Mouse (Mus musculus) embryonic fibroblast, embryonic 13.5 days (primary cell): ENCODE measurements around the gene Mob3b. TPM values are rescaled to one million over a fixed set of nuclear protein-coding genes. Genes with fewer than 3 reads are reported as not detected.

Source experiments
- H3K27ac ChIP-seq: 2 replicates; pipeline ENCODE4 v1.5.1; 2012; ENCODE audit warnings: low read length, control low read depth, inconsistent platforms; ENCODE audit not compliant: insufficient read depth
- H3K4me1 ChIP-seq: 2 replicates; pipeline ENCODE4 v1.6.1; 2011; ENCODE audit warnings: low read length; ENCODE audit not compliant: control insufficient read depth, insufficient read depth
- H3K4me3 ChIP-seq: 2 replicates; pipeline ENCODE4 v1.5.1; 2011; ENCODE audit warnings: mild to moderate bottlenecking, control low read depth, low read length; ENCODE audit not compliant: insufficient read depth
- CTCF ChIP-seq: IDR thresholded peaks from 2 replicates; pipeline ENCODE4 v1.5.1; 2011; ENCODE audit warnings: mild to moderate bottlenecking, control low read depth, low read length, moderate library complexity, borderline replicate concordance; ENCODE audit not compliant: insufficient read depth
- POLR2A ChIP-seq: IDR thresholded peaks from 2 replicates; pipeline ENCODE4 v1.6.1; 2011; ENCODE audit warnings: low read depth, mild to moderate bottlenecking, control low read depth, low read length, moderate library complexity
- polyA plus RNA-seq: library from polyadenylated mRNA; stranded (reverse); fragments of >200 nt; gene quantifications from 2 replicates; pipeline ENCODE4 v1.2.4, GENCODE M21; 2011; ENCODE audit warnings: low read depth; ENCODE audit not compliant: missing spikeins, insufficient read length

Mob3b gene
- polyA plus RNA-seq, 1 experiment, result 1.6 TPM

DNA sequence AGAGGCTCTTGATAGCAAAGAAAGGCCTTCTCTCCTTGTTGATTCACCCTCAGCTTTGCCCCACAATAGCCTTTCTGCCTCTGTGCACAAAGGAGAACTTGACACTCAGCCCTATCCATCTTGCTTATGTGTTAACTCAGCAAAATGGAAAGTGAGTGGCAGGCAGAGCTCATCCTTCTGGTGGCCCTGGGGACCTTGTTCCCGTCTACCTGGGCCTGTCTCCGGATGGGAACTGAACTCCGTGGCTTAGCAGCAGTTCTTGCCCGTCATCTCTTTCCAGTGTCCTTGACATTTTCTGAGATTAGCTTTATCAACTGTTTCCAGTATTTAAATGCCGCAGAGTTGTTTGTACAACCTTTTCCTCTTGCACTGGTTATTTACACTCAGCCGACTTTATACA, 173.8 kb downstream of the Mob3b start:
- no peak overlapping the region for H3K4me3 ChIP-seq
- H3K27ac ChIP-seq, result no peak overlapping the region
- H3K4me1 ChIP-seq, result no peaks in the 10 kb centered on the region
- TF ChIP-seq CTCF (no peak), POLR2A (no peak)

- TF ChIP-seq POLR2A (no peak), CTCF (no peak)
Observed at GRCm38 (mm10) chr4:34981301-34982172, 175.7 kb downstream of the Mob3b start.

DNA sequence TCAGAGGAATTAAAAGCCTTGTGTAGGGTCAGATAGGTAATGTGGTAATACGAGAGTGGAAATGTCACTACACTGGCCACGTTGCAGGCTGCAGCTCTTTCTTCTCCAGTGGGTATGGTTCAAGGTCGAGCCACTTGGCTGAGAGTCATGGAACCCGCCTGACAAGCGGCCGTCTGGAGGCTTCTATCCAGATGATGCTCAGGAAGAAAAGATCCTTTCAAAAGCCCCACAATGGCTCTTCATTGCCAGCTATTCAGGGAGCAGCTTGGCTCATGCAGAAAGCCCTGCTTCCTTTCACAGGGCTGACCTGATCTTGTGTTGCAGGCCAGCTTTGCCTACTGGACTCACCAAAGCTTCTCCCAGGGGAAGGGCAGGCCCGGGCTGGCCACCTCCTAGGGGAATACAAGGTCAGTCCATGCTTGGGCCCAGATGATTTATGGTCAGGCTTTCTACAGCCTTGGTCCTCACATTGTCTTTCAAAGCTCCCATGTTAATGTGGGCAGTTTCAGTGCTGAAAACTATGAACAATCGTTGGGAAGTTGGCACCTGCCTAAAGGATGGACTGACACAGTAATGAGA, 176.7 kb downstream of the Mob3b start:
- no peak for TF ChIP-seq CTCF
- H3K4me1 ChIP-seq, result no peaks in the 10 kb centered on the region
- no peak overlapping the region for H3K4me3 ChIP-seq
- H3K27ac ChIP-seq, result no peak overlapping the region

More at GRCm38 (mm10) chr4:34981301-34982172, 175.7 kb downstream of the Mob3b start:
- H3K4me3 ChIP-seq, result no peak overlapping the region
- no peaks in the 10 kb centered on the region for H3K4me1 ChIP-seq
- H3K27ac ChIP-seq, result no peak overlapping the region

- no peak for TF ChIP-seq POLR2A
- no peak for TF ChIP-seq CTCF
- H3K4me1 ChIP-seq, result no peaks in the 10 kb centered on the region
- no peak overlapping the region for H3K27ac ChIP-seq
- no peak overlapping the region for H3K4me3 ChIP-seq
Observed at GRCm38 (mm10) chr4:34976916-34977702, 180.2 kb downstream of the Mob3b start.

GRCm38 (mm10) chr4:34976331-34976778, 180.9 kb downstream of the Mob3b start:
- Histone ChIP-seq H3K4me3 (no peak overlapping the region), H3K4me1 (no peaks in the 10 kb centered on the region), H3K27ac (no peak overlapping the region)
- TF ChIP-seq POLR2A, result no peak
- TF ChIP-seq CTCF, result no peak

GRCm38 (mm10) chr4:34974795-34975194, 182.5 kb downstream of the Mob3b start:
- Histone ChIP-seq H3K27ac (no peak overlapping the region), H3K4me1 (no peaks in the 10 kb centered on the region)

GRCm38 (mm10) chr4:34967541-34967940, 189.7 kb downstream of the Mob3b start:
- Histone ChIP-seq H3K4me3 (no peak overlapping the region), H3K4me1 (no peaks in the 10 kb centered on the region), H3K27ac (no peak overlapping the region)
- TF ChIP-seq CTCF, result no peak
- no peak for TF ChIP-seq POLR2A

More at GRCm38 (mm10) chr4:34974795-34975194, 182.5 kb downstream of the Mob3b start:
- no peak overlapping the region for H3K4me3 ChIP-seq
- TF ChIP-seq CTCF (no peak), POLR2A (no peak)

DNA sequence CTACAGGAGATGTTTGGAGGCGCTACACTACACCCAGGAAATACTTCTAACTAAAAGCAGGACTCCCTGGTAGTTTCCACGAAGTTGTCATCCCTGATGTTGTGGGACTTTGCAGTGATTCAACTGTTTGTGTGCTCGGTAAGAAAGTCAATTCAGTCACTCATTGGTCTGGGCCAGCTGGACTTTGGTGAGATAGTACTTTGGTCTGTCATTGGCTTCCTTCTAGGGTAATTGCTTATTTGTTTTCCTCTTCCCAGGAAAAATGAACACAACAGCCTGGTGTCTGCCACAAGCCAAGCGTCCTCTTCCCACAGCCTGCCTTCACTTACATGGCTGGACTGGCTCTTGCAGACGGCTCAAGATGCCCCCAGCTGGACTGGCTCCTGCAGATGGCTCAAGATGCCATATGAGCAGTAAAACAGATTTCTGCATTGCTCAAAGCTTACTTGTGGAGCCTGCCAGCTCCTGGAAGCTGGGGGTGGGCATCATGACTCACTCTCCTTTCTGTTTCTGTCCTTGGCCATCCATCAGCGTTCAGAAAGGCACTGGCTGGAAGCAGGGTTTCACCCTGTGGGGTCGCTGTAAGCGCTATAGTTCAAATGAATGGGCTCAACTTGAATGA, 190.8 kb downstream of the Mob3b start:
- H3K27ac ChIP-seq, result no peak overlapping the region
- no peaks in the 10 kb centered on the region for H3K4me1 ChIP-seq
- H3K4me3 ChIP-seq, result no peak overlapping the region
- TF ChIP-seq POLR2A (no peak), CTCF (no peak)

DNA sequence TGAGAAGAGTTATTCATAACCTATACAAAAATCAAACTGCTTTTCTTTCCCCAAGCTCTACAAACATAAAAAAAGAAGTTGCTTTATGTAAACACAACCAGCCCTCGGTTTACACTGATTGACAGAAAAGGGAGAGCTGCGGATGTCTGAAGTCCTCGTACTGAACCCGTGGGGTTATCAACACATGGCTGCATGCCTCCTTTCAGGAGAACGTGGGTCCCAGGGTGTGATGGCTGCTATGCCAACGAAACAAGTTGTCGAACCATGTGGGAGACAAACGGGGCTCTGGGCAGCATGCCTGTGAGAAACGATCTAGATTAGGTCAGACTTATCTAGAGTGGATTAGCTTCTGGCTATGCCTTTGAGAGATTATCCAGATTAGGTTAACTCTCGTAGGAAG, 192.4 kb downstream of the Mob3b start:
- no peaks in the 10 kb centered on the region for H3K4me1 ChIP-seq
- no peak overlapping the region for H3K27ac ChIP-seq
- TF ChIP-seq POLR2A (no peak), CTCF (no peak)
- no peak overlapping the region for H3K4me3 ChIP-seq

DNA sequence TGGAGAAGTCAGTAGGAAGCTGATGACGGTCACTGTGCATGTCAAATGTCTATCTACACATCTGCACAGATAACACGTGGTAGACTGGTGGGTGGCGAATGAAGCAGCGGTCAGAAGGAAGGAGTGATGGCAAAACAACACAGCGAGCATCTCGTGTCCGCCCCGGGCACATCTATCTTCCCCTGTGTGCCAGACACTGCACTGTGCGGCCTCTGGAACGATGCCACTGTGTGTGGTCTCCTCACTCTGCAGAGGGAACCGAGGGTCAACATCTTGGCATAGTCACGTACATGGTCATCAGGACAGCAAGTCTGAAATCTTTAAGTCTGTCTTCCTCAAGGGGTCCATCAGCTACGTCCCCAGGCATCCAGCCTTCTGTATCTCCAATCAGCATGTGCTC, 193.3 kb downstream of the Mob3b start:
- no peak overlapping the region for H3K27ac ChIP-seq
- H3K4me1 ChIP-seq, result no peaks in the 10 kb centered on the region
- TF ChIP-seq CTCF, result no peak
- TF ChIP-seq POLR2A, result no peak
- no peak overlapping the region for H3K4me3 ChIP-seq
